Mouse (Mus musculus) lung, embryonic 14.5 days (tissue): ENCODE results near the gene Syn2. TPM values are rescaled to one million over a fixed set of nuclear protein-coding genes. Genes with fewer than 3 reads are reported as not detected.

ENCODE experiments used
- ATAC-seq: fragments of 200-750 bp; cut with Nextera tagmentation; 2 replicates; pipeline ENCODE4 v1.8.0; 2017; ENCODE audit warnings: mild to moderate bottlenecking, moderate TSS enrichment, moderate library complexity; ENCODE audit not compliant: insufficient read depth
- DNase-seq: peaks from one replicate; pipeline ENCODE4 v3.0.0-alpha.2; 2015
- H3K27ac ChIP-seq: fragments of 300-500 bp; sonication (generic); 2 replicates; pipeline ENCODE4 v1.5.1; 2014; ENCODE audit warnings: low read depth, mild to moderate bottlenecking, moderate library complexity
- H3K27me3 ChIP-seq: fragments of 300-500 bp; sonication (generic); 2 replicates; pipeline ENCODE4 v1.6.1; 2014; ENCODE audit warnings: low read length, control low read depth; ENCODE audit not compliant: insufficient read depth
- H3K36me3 ChIP-seq: fragments of 300-500 bp; sonication (generic); 2 replicates; pipeline ENCODE4 v1.6.1; 2014; ENCODE audit warnings: control low read depth; ENCODE audit not compliant: insufficient read depth
- H3K4me1 ChIP-seq: fragments of 300-500 bp; sonication (generic); 2 replicates; pipeline ENCODE4 v1.6.1; 2014; ENCODE audit warnings: antibody characterized with exemption, control low read depth; ENCODE audit not compliant: insufficient read depth
- H3K4me2 ChIP-seq: fragments of 300-500 bp; sonication (generic); 2 replicates; pipeline ENCODE4 v1.6.1; 2014; ENCODE audit warnings: mild to moderate bottlenecking
- H3K4me3 ChIP-seq: fragments of 300-500 bp; sonication (generic); 2 replicates; pipeline ENCODE4 v1.5.1; 2014; ENCODE audit warnings: low read depth, low read length
- H3K9ac ChIP-seq: fragments of 300-500 bp; sonication (generic); 2 replicates; pipeline ENCODE4 v1.6.1; 2014
- H3K9me3 ChIP-seq: fragments of 300-500 bp; sonication (generic); 2 replicates; pipeline ENCODE4 v1.6.1; 2016; ENCODE audit warnings: low read depth, low read length, control low read depth
- CTCF ChIP-seq: IDR thresholded peaks from 2 replicates; pipeline ENCODE4 v1.5.1; 2016; ENCODE audit warnings: antibody characterized with exemption, low read depth
- WGBS: fragments of 180-500 bp; shearing (Covaris S2); extraction: QIAGEN DNeasy Blood & Tissue Kit; methylation state at CpG from one replicate; pipeline ENCODE4 v1.1.7; 2014; 5-methylcytosine and 5-hydroxymethylcytosine counted together
- polyA plus RNA-seq: library from polyadenylated mRNA; unstranded; fragments of >200 nt; fragmentation: Nextera tagmentation; extraction: Ambion mirVana; gene quantifications from 2 replicates; pipeline ENCODE4 v1.2.1, GENCODE M21; 2014

The Syn2 gene
- polyA plus RNA-seq, 1 experiment from 2014 or later: 0.72 TPM

DNA sequence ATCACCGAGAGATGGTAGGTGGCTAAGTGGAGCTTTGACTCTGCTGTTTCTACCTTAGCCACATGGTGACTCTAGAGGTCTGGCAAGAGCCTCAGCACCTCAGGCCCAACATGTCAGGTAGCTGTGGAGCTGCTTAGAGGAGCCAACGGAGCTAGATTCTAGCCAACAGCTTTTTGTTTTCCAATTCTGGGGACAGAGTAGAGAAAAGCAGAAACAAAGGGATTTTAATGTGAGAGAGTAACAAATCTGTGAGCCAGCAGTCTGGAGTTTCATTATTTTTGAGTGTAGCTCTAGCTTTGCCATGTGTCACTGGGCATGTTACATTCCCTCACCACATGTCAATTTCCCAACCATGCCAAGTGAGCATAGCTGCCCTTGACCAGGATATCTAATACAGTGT, 109.5 kb downstream of the Syn2 start:
- Histone ChIP-seq H3K4me2 (no peak overlapping the region), H3K4me3 (no peak overlapping the region), H3K36me3 (no peaks in the 10 kb centered on the region), H3K27ac (no peak overlapping the region), H3K9me3 (no peaks in the 10 kb centered on the region), H3K9ac (no peak overlapping the region), H3K27me3 (no peaks in the 10 kb centered on the region), H3K4me1 (no peaks in the 10 kb centered on the region)
- WGBS: 62% methylated on average over 2 of the region's 2 CpGs
- TF ChIP-seq CTCF: 0 out of 2 replicates have a peak, but pooled peaks have one; percentile 6
- DNase-seq: no peak
- no peak for ATAC-seq

DNA sequence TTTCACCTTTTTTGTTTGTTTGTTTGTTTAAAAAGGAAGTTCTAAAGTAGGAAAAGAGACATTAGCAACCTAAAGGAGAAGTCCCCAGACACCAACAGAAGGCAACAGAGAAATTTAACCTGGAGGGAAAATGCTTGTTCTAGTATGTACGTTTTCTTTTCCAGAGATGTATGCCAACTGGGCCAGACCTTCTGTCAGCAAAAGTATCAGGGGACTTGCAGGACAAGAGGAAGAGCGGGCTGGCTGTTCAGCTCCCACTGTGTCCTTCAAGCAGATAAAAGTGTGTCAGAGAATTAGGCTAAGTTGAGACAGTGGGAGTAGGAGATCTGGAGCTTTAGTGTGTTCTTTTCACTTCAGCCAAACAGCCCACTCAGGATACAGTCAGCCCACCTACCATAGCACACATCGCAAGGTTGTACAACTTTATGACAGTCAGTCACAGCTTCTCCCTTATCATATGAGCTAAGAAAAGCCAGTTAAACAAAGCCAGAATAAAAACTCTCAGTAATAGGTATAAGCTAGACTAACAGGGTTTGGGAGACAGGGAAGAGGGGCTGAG, 110.9 kb downstream of the Syn2 start:
- no peaks in the 10 kb centered on the region for H3K9me3 ChIP-seq
- no peak overlapping the region for H3K27ac ChIP-seq
- H3K27me3 ChIP-seq: no peaks in the 10 kb centered on the region
- H3K4me3 ChIP-seq: no peak overlapping the region
- no peak overlapping the region for H3K9ac ChIP-seq
- H3K4me2 ChIP-seq: no peak overlapping the region
- H3K4me1 ChIP-seq: no peaks in the 10 kb centered on the region
- H3K36me3 ChIP-seq: no peaks in the 10 kb centered on the region
- DNase-seq: no peak
- WGBS: 67% methylated on average over 3 of the region's 3 CpGs
- TF ChIP-seq CTCF: no peak
- ATAC-seq: no peak

DNA sequence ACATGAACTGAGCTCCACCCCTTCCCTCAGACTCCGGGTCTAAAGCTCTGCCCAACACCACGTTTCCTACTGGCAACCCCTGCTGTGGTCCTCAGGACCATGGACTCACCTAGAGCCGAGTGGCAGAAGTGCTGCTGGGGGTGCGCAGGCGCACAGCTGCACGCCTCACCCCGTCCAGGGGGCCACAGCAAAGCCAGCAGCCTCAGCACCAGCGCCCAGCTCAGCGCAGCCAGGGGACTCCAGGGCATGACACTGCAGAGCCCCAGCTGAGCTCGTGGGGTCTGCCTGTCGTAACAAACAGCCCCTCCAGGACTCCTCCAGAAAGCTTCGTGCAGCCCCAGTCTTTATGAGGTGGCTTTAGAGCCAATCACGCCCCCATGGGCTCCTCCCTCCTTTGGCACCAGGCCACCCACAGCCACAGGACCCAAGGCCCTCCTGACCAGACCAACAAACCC, 116.9 kb downstream of the Syn2 start:
- Histone ChIP-seq H3K27me3 (no peaks in the 10 kb centered on the region), H3K9ac (no peak overlapping the region), H3K4me1 (0 out of 2 replicates have a peak, but pooled peaks cover 9% of the 10 kb centered on the region), H3K9me3 (no peaks in the 10 kb centered on the region), H3K36me3 (no peaks in the 10 kb centered on the region), H3K4me3 (no peak overlapping the region), H3K4me2 (peak overlapping the region; percentile 51), H3K27ac (no peak overlapping the region)
- no peak for TF ChIP-seq CTCF
- 3% methylated on average over 13 of the region's 13 CpGs for WGBS
- peak; percentile 60 for DNase-seq
- peak; percentile 75; the same call in 1 of the 2 replicates for ATAC-seq

DNA sequence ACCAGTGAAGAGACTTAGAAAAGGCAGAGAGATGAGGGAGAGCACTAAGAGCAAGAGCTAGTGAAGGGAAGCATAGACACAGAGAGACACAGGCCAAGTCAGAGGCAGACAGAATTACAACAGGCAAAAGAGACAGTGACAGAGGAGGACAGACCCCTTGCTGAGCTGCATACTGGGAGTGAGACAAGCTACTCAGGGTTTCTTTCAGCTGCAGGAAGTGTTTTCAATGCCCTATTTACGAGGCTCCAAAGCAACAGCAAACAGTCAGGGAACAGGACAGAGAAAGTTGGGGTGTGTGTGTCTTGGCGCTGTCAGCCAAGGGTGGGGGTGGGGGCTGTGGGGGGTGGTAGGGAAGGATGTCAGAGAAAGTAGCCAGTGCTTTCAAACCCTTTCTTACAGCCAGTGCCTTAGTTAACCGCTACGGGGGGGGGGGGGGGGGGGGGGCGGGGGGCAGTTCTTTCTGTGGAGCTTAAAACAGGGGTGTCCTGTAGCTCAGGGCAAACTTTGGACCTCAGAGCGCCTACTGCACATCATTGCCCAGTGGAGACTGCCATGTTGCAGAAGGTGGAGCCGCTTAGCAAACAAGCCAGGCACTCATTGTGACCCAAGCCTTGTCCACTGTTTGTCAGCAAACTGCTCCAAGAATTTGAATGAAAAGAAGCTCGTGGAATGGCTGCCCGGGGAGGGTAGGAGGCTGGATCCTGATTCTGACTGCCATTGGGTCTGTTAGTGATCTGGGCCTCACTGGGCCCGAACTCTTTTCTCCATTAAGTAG, 117.6 kb downstream of the Syn2 start, which contains the start of gene Timp4:
Timp4 (minus strand) TSS at position 107 of the 775 bp plus-strand sequence.
- Histone ChIP-seq H3K27ac (no peak within 1 kb of the TSS), H3K9ac (no peak within 1 kb of the TSS), H3K36me3 (no peaks in the 10 kb centered on the region), H3K9me3 (no peaks in the 10 kb centered on the region), H3K4me3 (no peak within 1 kb of the TSS), H3K4me1 (0 out of 2 replicates have a peak, but pooled peaks cover 9% of the 10 kb centered on the region), H3K4me2 (peak within 1 kb of the TSS; percentile 51), H3K27me3 (no peaks in the 10 kb centered on the region)
- DNase-seq (no peak), ATAC-seq (no peak)
- no peak for TF ChIP-seq CTCF
- 37% methylated on average over 7 of the region's 10 CpGs for WGBS

- Histone ChIP-seq H3K4me1 (0 out of 2 replicates have a peak, but pooled peaks cover 9% of the 10 kb centered on the region), H3K9me3 (no peaks in the 10 kb centered on the region), H3K4me3 (no peak overlapping the region), H3K27ac (no peak overlapping the region), H3K27me3 (no peaks in the 10 kb centered on the region), H3K9ac (no peak overlapping the region), H3K36me3 (no peaks in the 10 kb centered on the region), H3K4me2 (no peak overlapping the region)
- no peak for TF ChIP-seq CTCF
- DNase-seq: peak; percentile 69
- WGBS: 59% methylated on average over 3 of the region's 3 CpGs
- no peak for ATAC-seq
Measured at GRCm38 (mm10) chr6:115255171-115255570, 120.5 kb downstream of the Syn2 start.

GRCm38 (mm10) chr6:115260507-115260906, 125.8 kb downstream of the Syn2 start:
- Histone ChIP-seq H3K36me3 (no peaks in the 10 kb centered on the region), H3K27me3 (no peaks in the 10 kb centered on the region), H3K4me2 (no peak overlapping the region), H3K9me3 (no peaks in the 10 kb centered on the region), H3K27ac (no peak overlapping the region), H3K4me3 (no peak overlapping the region), H3K4me1 (no peaks in the 10 kb centered on the region), H3K9ac (no peak overlapping the region)
- TF ChIP-seq CTCF: no peak
- DNase-seq (no peak), ATAC-seq (no peak)
- 73% methylated on average over 3 of the region's 3 CpGs for WGBS

DNA sequence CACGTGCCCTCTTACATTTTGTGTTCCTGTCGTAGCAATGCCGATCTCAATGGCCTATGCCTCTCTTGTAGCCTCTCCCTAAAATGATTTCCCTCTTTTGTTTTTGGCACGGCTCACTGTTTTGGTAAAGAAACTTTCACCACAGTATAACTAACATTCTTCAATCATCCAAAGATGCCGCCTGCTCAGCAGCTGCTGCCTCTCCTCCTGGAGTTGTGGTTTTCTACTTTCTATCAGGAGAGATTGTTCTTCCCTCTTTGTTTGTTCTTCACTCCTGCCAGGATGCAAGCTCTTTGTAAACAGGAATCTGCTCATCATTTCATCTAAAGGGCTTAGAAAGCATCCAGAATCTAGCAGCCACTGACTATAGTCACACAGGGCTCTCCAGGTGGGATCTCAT, 132.1 kb downstream of the Syn2 start:
- no peak overlapping the region for H3K9ac ChIP-seq
- TF ChIP-seq CTCF: no peak
- no peaks in the 10 kb centered on the region for H3K36me3 ChIP-seq
- no peaks in the 10 kb centered on the region for H3K9me3 ChIP-seq
- no peak for DNase-seq
- H3K4me1 ChIP-seq: peaks cover under 1% of the 10 kb centered on the region
- H3K27me3 ChIP-seq: no peaks in the 10 kb centered on the region
- no peak overlapping the region for H3K4me2 ChIP-seq
- no peak overlapping the region for H3K4me3 ChIP-seq
- no peak overlapping the region for H3K27ac ChIP-seq
- WGBS: 65% methylated on average over 5 of the region's 5 CpGs
- no peak for ATAC-seq
